Mouse (Mus musculus): ENCODE data around the gene Sec23ip. TPM values are rescaled to one million over a fixed set of nuclear protein-coding genes. Genes with fewer than 3 reads are reported as not detected.

The Sec23ip gene
- polyA plus RNA-seq, 1 experiment from 2014 or later, result 38.2 TPM

DNA sequence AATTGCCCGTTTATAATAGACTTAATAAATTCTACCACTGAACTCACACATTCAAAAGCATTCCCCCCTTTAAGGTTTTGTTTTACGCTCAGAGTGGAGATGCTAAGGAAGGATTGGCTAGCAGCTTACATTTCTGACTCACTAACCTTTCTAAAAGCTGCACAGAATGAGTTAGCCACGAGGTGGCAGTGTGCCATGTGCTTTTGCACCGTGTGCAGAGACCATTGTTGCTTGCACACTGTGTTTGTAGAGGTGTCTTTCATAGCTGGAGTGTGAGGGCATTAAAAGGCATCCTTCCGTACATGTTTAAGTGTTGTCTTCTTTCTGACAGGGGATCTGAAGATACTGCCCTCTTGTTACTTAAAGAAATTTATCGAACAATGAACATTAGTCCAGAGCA lies 34.6 kb downstream of the Sec23ip start:
- no peak overlapping the region for H3K4me3 ChIP-seq (replicated peaks)
- no peaks in the 10 kb centered on the region for H3K9me3 ChIP-seq (replicated peaks)
- H3K9ac ChIP-seq, result no peak overlapping the region
- 45% methylated on average over 6 of the region's 6 CpGs for WGBS
- no peak overlapping the region for H3K27ac ChIP-seq (replicated peaks)
- peaks cover 77% of the 10 kb centered on the region for H3K36me3 ChIP-seq
- H3K4me1 ChIP-seq, result no peaks in the 10 kb centered on the region
- no peaks in the 10 kb centered on the region for H3K27me3 ChIP-seq
- H3K4me2 ChIP-seq (replicated peaks), result no peak overlapping the region
- ATAC-seq (ENCODE audit: insufficient number of reproducible peaks, low FRiP score, low TSS enrichment, low read depth), result no peak

DNA sequence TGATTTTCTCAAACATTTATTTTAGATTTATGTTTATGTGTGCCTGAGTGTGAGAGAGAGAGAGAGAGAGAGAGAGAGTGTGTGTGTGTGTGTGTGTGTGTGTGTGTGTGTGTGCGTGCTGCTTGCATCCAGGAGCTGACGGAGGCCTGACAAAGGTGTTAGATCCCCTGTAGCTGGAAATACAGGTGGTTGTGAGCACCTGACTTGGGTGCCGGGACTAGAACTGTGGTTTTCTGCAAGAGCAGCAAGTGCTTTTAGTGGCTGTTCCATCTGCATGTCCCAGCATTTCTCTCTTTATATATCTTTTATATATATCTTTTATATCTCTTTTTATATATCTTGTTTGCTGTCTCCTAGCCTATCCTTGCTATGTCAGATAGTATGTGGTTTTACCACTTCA lies 37.1 kb downstream of the Sec23ip start:
- Histone ChIP-seq H3K4me1 (no peaks in the 10 kb centered on the region), H3K4me3 (replicated peaks) (no peak overlapping the region), H3K27me3 (no peaks in the 10 kb centered on the region), H3K9me3 (replicated peaks) (no peaks in the 10 kb centered on the region), H3K27ac (replicated peaks) (no peak overlapping the region), H3K36me3 (peaks cover 74% of the 10 kb centered on the region), H3K4me2 (replicated peaks) (no peak overlapping the region), H3K9ac (no peak overlapping the region)
- no peak for ATAC-seq (ENCODE audit: insufficient number of reproducible peaks, low FRiP score, low TSS enrichment, low read depth)
- 89% methylated on average over 3 of the region's 3 CpGs for WGBS

DNA sequence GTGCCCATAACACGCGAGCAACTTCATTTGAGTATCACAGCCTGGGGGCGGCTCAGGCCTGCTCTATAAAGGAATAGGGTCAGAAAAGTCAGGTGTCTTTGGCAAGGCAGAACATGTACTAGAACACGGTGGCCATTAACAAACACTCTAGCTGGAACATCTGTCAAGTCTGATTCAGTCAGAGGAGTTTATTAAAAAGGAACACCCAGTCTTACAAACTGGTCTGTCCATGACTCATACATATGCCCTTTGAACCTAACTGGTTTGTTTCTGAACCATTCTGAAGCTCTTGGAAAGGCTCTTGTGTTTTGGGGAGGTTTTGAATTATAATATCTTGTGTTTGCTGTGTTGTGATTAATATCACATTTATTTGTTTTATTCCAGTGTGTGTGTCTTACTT lies 45.3 kb downstream of the Sec23ip start:
- no peaks in the 10 kb centered on the region for H3K27me3 ChIP-seq
- H3K27ac ChIP-seq (replicated peaks), result no peak overlapping the region
- H3K36me3 ChIP-seq, result peaks cover 13% of the 10 kb centered on the region
- WGBS, result 68% methylated on average over 4 of the region's 4 CpGs
- ATAC-seq (ENCODE audit: insufficient number of reproducible peaks, low FRiP score, low TSS enrichment, low read depth), result no peak
- no peak overlapping the region for H3K4me2 ChIP-seq (replicated peaks)
- H3K9me3 ChIP-seq (replicated peaks), result no peaks in the 10 kb centered on the region
- no peak overlapping the region for H3K9ac ChIP-seq
- no peak overlapping the region for H3K4me3 ChIP-seq (replicated peaks)
- H3K4me1 ChIP-seq, result no peaks in the 10 kb centered on the region

DNA sequence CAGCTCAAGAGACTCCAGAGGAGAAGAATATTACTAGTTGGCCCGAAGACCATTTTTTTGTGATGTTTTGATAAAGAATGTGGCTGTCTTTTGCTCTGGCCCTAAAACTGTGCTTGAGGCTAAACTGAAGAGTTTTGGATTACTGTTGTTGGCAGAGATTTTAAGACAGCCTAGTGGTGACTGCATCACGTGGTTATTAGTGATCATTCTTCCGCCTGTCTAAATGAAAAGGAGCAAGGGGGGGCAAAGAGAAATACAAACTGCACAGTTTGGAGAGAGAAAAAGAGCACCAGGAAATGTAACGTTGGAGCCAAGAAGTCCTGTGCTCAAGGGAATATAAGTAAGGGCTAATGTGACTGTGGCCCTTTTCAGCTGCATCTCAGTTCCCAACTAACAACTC lies 48.7 kb downstream of the Sec23ip start:
- Histone ChIP-seq H3K9ac (no peak overlapping the region), H3K27ac (replicated peaks) (no peak overlapping the region), H3K36me3 (no peaks in the 10 kb centered on the region), H3K4me3 (replicated peaks) (no peak overlapping the region), H3K9me3 (replicated peaks) (no peaks in the 10 kb centered on the region), H3K4me2 (replicated peaks) (no peak overlapping the region), H3K27me3 (no peaks in the 10 kb centered on the region), H3K4me1 (no peaks in the 10 kb centered on the region)
- WGBS, result 52% methylated on average over 4 of the region's 4 CpGs
- no peak for ATAC-seq (ENCODE audit: insufficient number of reproducible peaks, low FRiP score, low TSS enrichment, low read depth)

DNA sequence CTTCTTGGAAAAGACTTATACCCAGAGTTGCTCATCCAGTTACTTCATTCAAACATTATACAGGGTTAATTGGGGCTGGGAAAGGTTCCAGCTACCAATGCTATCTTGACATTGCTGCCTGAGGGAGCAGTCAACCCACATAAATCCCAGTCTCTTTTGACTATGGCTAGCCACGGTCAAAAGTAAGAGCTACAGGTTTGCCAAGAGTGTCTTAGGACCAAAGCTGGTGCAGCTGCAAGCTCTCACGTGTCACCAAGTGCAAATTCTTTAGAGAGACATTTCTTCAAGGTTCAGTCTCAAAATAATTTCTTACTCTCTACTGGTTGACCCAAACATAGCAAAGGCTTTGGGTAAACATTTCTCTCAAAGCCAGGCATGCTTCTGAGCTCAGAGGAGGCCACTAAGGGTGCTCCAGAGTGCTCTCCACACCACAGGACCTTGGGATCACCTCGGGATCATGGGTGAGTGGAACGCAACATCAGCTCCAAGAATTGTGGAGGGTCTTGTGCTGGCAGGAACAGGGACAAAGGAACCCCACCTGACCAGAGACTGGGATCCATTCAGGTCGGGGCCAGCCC lies 80.3 kb downstream of the Sec23ip start:
- Histone ChIP-seq H3K27me3 (no peaks in the 10 kb centered on the region), H3K4me2 (replicated peaks) (no peak overlapping the region), H3K4me1 (no peaks in the 10 kb centered on the region), H3K9ac (no peak overlapping the region), H3K9me3 (replicated peaks) (no peaks in the 10 kb centered on the region), H3K27ac (replicated peaks) (no peak overlapping the region), H3K4me3 (replicated peaks) (no peak overlapping the region), H3K36me3 (no peaks in the 10 kb centered on the region)
- ATAC-seq (ENCODE audit: insufficient number of reproducible peaks, low FRiP score, low TSS enrichment, low read depth), result no peak
- 78% methylated on average over 5 of the region's 5 CpGs for WGBS

DNA sequence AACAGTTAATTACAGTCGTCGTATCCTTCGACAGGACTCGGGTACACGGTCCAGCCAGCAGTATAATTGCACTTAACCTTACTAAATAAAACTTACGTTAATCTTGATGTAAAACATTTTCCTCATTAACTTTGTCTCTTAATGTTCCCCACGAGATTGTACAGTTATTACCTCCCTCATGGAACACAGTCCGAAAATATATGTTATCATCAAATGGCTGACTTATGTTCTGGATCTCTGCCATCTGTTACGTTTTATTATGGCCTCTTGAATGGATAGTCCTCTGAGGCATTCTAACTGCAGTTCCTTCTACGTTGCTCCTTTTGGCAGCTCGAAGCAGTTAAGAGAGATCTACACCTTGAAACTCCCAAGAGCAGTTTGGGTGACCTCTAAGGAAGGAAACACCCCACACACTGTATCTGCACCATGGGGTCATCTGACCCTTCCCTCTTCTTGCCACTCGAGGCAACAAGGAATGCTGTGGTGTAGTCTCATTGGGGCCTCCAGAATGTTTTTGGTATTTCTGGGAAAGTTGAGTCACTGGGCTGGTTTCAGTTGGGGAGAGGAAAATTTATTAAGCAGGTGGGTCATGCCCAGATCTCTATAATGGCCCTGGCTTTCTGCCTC lies 87.8 kb downstream of the Sec23ip start:
- H3K9ac ChIP-seq, result no peak overlapping the region
- no peak overlapping the region for H3K27ac ChIP-seq (replicated peaks)
- no peak overlapping the region for H3K4me3 ChIP-seq (replicated peaks)
- ATAC-seq (ENCODE audit: insufficient number of reproducible peaks, low FRiP score, low TSS enrichment, low read depth), result no peak
- 65% methylated on average over 12 of the region's 12 CpGs for WGBS
- no peaks in the 10 kb centered on the region for H3K9me3 ChIP-seq (replicated peaks)
- no peaks in the 10 kb centered on the region for H3K27me3 ChIP-seq
- no peak overlapping the region for H3K4me2 ChIP-seq (replicated peaks)
- no peaks in the 10 kb centered on the region for H3K4me1 ChIP-seq
- no peaks in the 10 kb centered on the region for H3K36me3 ChIP-seq

DNA sequence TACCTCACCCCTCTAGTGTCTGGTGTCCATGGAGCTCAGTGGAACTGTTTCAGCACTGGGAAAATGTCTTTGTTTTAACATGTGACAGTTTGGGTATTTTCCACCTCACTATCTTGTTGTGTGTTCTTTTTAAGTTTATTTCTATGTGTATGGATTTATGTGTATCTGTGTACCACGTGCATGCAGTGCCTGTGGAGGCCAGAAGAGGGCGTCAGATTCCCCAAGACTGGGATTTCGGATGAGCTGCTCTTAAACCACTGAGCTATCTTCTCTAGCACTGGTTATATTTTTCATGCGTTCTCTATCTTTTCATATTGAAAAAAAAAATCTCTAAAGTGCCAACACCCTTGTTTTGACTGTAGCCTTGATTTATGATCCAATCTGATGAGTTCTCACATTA lies 88.5 kb downstream of the Sec23ip start:
- no peak for ATAC-seq (ENCODE audit: insufficient number of reproducible peaks, low FRiP score, low TSS enrichment, low read depth)
- no peaks in the 10 kb centered on the region for H3K4me1 ChIP-seq
- no peak overlapping the region for H3K27ac ChIP-seq (replicated peaks)
- H3K27me3 ChIP-seq, result no peaks in the 10 kb centered on the region
- H3K4me2 ChIP-seq (replicated peaks), result no peak overlapping the region
- H3K9ac ChIP-seq, result no peak overlapping the region
- H3K4me3 ChIP-seq (replicated peaks), result no peak overlapping the region
- no peaks in the 10 kb centered on the region for H3K9me3 ChIP-seq (replicated peaks)
- 78% methylated on average over 4 of the region's 4 CpGs for WGBS
- H3K36me3 ChIP-seq, result no peaks in the 10 kb centered on the region

Small RNA genes within 50 kb of the gene (microRNA-seq; reads per million reads assigned to microRNA genes)
- not detected for gene Gm25778 (ENCODE audit: borderline number of aligned reads)

Other genes starting within 250 kb of the Sec23ip start
- gene Bag3, start 221.3 kb upstream of the Sec23ip start, polyA plus RNA-seq (2015; fragmentation: Nextera tagmentation; extraction: Ambion mirVana), result 22.1 and 22.5 TPM in 2 replicates
- 15.6 and 18.8 TPM in 2 replicates for gene Inpp5f, start 133.6 kb upstream of the Sec23ip start, polyA plus RNA-seq (2015; fragmentation: Nextera tagmentation; extraction: Ambion mirVana)
- gene Mcmbp, start 4.4 kb upstream of the Sec23ip start, polyA plus RNA-seq (2015; fragmentation: Nextera tagmentation; extraction: Ambion mirVana), result 53.8 and 54.5 TPM in 2 replicates

Data from embryonic facial prominence, embryonic 15.5 days (tissue).